Mouse (Mus musculus): Measurements from ENCODE around the gene Xpa. TPM values are rescaled to one million over a fixed set of nuclear protein-coding genes. Genes with fewer than 3 reads are reported as not detected.

The Xpa gene
- 21.1 and 26.7 TPM in 2 replicates for total RNA-seq (2014; fragmentation: Nextera tagmentation)
- 14.5 and 17.9 TPM in 2 replicates for total RNA-seq (2017)
- 17.2 and 17.6 TPM in 2 replicates for polyA plus RNA-seq (2012)

- H3K9me3 ChIP-seq (replicated peaks) = no peaks in the 10 kb centered on the region
- peaks cover 16% of the 10 kb centered on the region for H3K4me1 ChIP-seq (ENCODE audit: insufficient read depth, low read depth, low read length)
- H3K27me3 ChIP-seq (ENCODE audit: insufficient read depth, low read length) = peaks cover 6% of the 10 kb centered on the region
- peaks cover 9% of the 10 kb centered on the region for H3K36me3 ChIP-seq (replicated peaks)
- peak within 1 kb of the TSS; percentile 89 for H3K4me3 ChIP-seq (ENCODE audit: low read depth, low read length)
- TF ChIP-seq POLR2AphosphoS5 (IDR thresholded peaks at IDR 0.05; ENCODE audit: insufficient replicate concordance, low read depth, low read length) = no peak
- no peak for TF ChIP-seq GATA2 (IDR thresholded peaks at IDR 0.05; ENCODE audit: borderline replicate concordance, low read depth, low read length)
- no peak for TF ChIP-seq TAL1 (conservative IDR thresholded peaks at IDR 0.05; ENCODE audit: low read depth, low read length)
- no peak for TF ChIP-seq GATA1 (IDR thresholded peaks at IDR 0.05; ENCODE audit: borderline replicate concordance, low read length)
- TF ChIP-seq CTCF (IDR thresholded peaks at IDR 0.05; ENCODE audit: low read depth, low read length) = no peak
- peak; percentile 66 for ATAC-seq (ENCODE audit: extremely low read depth, insufficient number of reproducible peaks, low FRiP score, poor library complexity, severe bottlenecking)
- DNase-seq (ENCODE audit: low spot score) = peak; percentile 79
Observed at GRCm38 (mm10) chr4:46195781-46196487, at the start of gene Xpa. Xpa (minus strand) TSS chr4:46196311.

GRCm38 (mm10) chr4:46235871-46236270 is 39.8 kb upstream of the Xpa start:
- no peak for TF ChIP-seq GATA1 (IDR thresholded peaks at IDR 0.05; ENCODE audit: borderline replicate concordance, low read length)
- no peak for TF ChIP-seq CTCF (IDR thresholded peaks at IDR 0.05; ENCODE audit: low read depth, low read length)
- TF ChIP-seq TAL1 (conservative IDR thresholded peaks at IDR 0.05; ENCODE audit: low read depth, low read length) = no peak
- no peak for TF ChIP-seq POLR2AphosphoS5 (IDR thresholded peaks at IDR 0.05; ENCODE audit: insufficient replicate concordance, low read depth, low read length)
- TF ChIP-seq GATA2 (IDR thresholded peaks at IDR 0.05; ENCODE audit: borderline replicate concordance, low read depth, low read length) = no peak

GRCm38 (mm10) chr4:46234739-46235138 is 38.6 kb upstream of the Xpa start:
- Histone ChIP-seq H3K4me1 (ENCODE audit: insufficient read depth, low read depth, low read length) (no peaks in the 10 kb centered on the region), H3K4me3 (ENCODE audit: low read depth, low read length) (no peak overlapping the region), H3K27me3 (ENCODE audit: insufficient read depth, low read length) (peaks cover 9% of the 10 kb centered on the region), H3K36me3 (replicated peaks) (no peaks in the 10 kb centered on the region), H3K9me3 (replicated peaks) (no peaks in the 10 kb centered on the region)
- no peak for ATAC-seq (ENCODE audit: extremely low read depth, insufficient number of reproducible peaks, low FRiP score, poor library complexity, severe bottlenecking)
- TF ChIP-seq TAL1 (conservative IDR thresholded peaks at IDR 0.05; ENCODE audit: low read depth, low read length) (no peak), GATA2 (IDR thresholded peaks at IDR 0.05; ENCODE audit: borderline replicate concordance, low read depth, low read length) (no peak), CTCF (IDR thresholded peaks at IDR 0.05; ENCODE audit: low read depth, low read length) (no peak), POLR2AphosphoS5 (IDR thresholded peaks at IDR 0.05; ENCODE audit: insufficient replicate concordance, low read depth, low read length) (no peak), GATA1 (IDR thresholded peaks at IDR 0.05; ENCODE audit: borderline replicate concordance, low read length) (no peak)
- DNase-seq (ENCODE audit: low spot score) = no peak

More at GRCm38 (mm10) chr4:46235871-46236270, 39.8 kb upstream of the Xpa start:
- no peaks in the 10 kb centered on the region for H3K4me1 ChIP-seq (ENCODE audit: insufficient read depth, low read depth, low read length)
- no peaks in the 10 kb centered on the region for H3K36me3 ChIP-seq (replicated peaks)
- no peak overlapping the region for H3K4me3 ChIP-seq (ENCODE audit: low read depth, low read length)
- peaks cover 6% of the 10 kb centered on the region for H3K27me3 ChIP-seq (ENCODE audit: insufficient read depth, low read length)
- ATAC-seq (ENCODE audit: extremely low read depth, insufficient number of reproducible peaks, low FRiP score, poor library complexity, severe bottlenecking) = no peak
- no peaks in the 10 kb centered on the region for H3K9me3 ChIP-seq (replicated peaks)
- DNase-seq (ENCODE audit: low spot score) = no peak

- Histone ChIP-seq H3K4me3 (ENCODE audit: low read depth, low read length) (no peak overlapping the region), H3K4me1 (ENCODE audit: insufficient read depth, low read depth, low read length) (no peaks in the 10 kb centered on the region), H3K36me3 (replicated peaks) (no peaks in the 10 kb centered on the region), H3K9me3 (replicated peaks) (no peaks in the 10 kb centered on the region), H3K27me3 (ENCODE audit: insufficient read depth, low read length) (peaks cover 21% of the 10 kb centered on the region)
- no peak for ATAC-seq (ENCODE audit: extremely low read depth, insufficient number of reproducible peaks, low FRiP score, poor library complexity, severe bottlenecking)
- no peak for DNase-seq (ENCODE audit: low spot score)
- no peak for TF ChIP-seq CTCF (IDR thresholded peaks at IDR 0.05; ENCODE audit: low read depth, low read length)
- no peak for TF ChIP-seq GATA1 (IDR thresholded peaks at IDR 0.05; ENCODE audit: borderline replicate concordance, low read length)
- TF ChIP-seq TAL1 (conservative IDR thresholded peaks at IDR 0.05; ENCODE audit: low read depth, low read length) = no peak
- no peak for TF ChIP-seq POLR2AphosphoS5 (IDR thresholded peaks at IDR 0.05; ENCODE audit: insufficient replicate concordance, low read depth, low read length)
- no peak for TF ChIP-seq GATA2 (IDR thresholded peaks at IDR 0.05; ENCODE audit: borderline replicate concordance, low read depth, low read length)
Observed at GRCm38 (mm10) chr4:46226972-46227535, 30.9 kb upstream of the Xpa start.

GRCm38 (mm10) chr4:46221090-46221489 is 25.0 kb upstream of the Xpa start:
- H3K27me3 ChIP-seq (ENCODE audit: insufficient read depth, low read length) = peaks cover 18% of the 10 kb centered on the region
- ATAC-seq (ENCODE audit: extremely low read depth, insufficient number of reproducible peaks, low FRiP score, poor library complexity, severe bottlenecking) = no peak
- no peaks in the 10 kb centered on the region for H3K9me3 ChIP-seq (replicated peaks)
- H3K36me3 ChIP-seq (replicated peaks) = no peaks in the 10 kb centered on the region
- H3K4me1 ChIP-seq (ENCODE audit: insufficient read depth, low read depth, low read length) = no peaks in the 10 kb centered on the region
- DNase-seq (ENCODE audit: low spot score) = no peak
- H3K4me3 ChIP-seq (ENCODE audit: low read depth, low read length) = no peak overlapping the region
- TF ChIP-seq TAL1 (conservative IDR thresholded peaks at IDR 0.05; ENCODE audit: low read depth, low read length) = no peak
- no peak for TF ChIP-seq GATA2 (IDR thresholded peaks at IDR 0.05; ENCODE audit: borderline replicate concordance, low read depth, low read length)
- no peak for TF ChIP-seq GATA1 (IDR thresholded peaks at IDR 0.05; ENCODE audit: borderline replicate concordance, low read length)
- no peak for TF ChIP-seq POLR2AphosphoS5 (IDR thresholded peaks at IDR 0.05; ENCODE audit: insufficient replicate concordance, low read depth, low read length)
- no peak for TF ChIP-seq CTCF (IDR thresholded peaks at IDR 0.05; ENCODE audit: low read depth, low read length)

GRCm38 (mm10) chr4:46202562-46203126 is 6.5 kb upstream of the Xpa start:
- Histone ChIP-seq H3K36me3 (replicated peaks) (no peaks in the 10 kb centered on the region), H3K27me3 (ENCODE audit: insufficient read depth, low read length) (peaks cover 25% of the 10 kb centered on the region), H3K9me3 (replicated peaks) (peaks cover 3% of the 10 kb centered on the region), H3K4me3 (ENCODE audit: low read depth, low read length) (no peak overlapping the region), H3K4me1 (ENCODE audit: insufficient read depth, low read depth, low read length) (peaks cover 10% of the 10 kb centered on the region)
- DNase-seq (ENCODE audit: low spot score) = no peak
- ATAC-seq (ENCODE audit: extremely low read depth, insufficient number of reproducible peaks, low FRiP score, poor library complexity, severe bottlenecking) = no peak
- TF ChIP-seq GATA1 (IDR thresholded peaks at IDR 0.05; ENCODE audit: borderline replicate concordance, low read length) (no peak), CTCF (IDR thresholded peaks at IDR 0.05; ENCODE audit: low read depth, low read length) (no peak), POLR2AphosphoS5 (IDR thresholded peaks at IDR 0.05; ENCODE audit: insufficient replicate concordance, low read depth, low read length) (no peak), TAL1 (conservative IDR thresholded peaks at IDR 0.05; ENCODE audit: low read depth, low read length) (no peak), GATA2 (IDR thresholded peaks at IDR 0.05; ENCODE audit: borderline replicate concordance, low read depth, low read length) (no peak)

All from G1E (cell line).